Mouse (Mus musculus) brain, adult 2 months (tissue): Measurements from ENCODE around the gene Grm1.

Experiments
- DNase-seq: peaks from one replicate; pipeline ENCODE4 v3.0.0; 2011; ENCODE audit warnings: low read depth, low spot score

The Grm1 gene

DNA sequence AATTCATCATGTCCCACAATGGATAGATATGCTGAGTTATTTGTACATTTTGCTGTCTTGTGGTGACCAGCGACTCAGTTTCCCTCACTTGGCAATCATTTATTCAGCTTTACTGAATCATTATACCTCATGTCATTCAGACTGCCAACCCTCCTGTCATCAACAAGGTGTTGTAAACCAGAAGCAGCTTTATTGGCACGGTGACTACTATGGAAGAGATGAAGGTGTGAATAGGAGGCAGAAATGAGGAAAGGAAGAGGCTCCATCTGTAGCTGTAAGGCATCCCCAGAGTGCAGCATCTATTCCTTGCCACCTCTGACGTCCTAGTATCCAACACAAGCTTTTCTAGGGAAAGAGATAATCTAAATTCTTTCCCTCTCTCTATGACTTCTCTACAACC lies 247.3 kb downstream of the Grm1 start:
- peak; percentile 69 for DNase-seq

- DNase-seq = no peak
Observed at GRCm38 (mm10) chr10:10831141-10831540, 251.0 kb downstream of the Grm1 start.

- peak; percentile 80 for DNase-seq
Observed at GRCm38 (mm10) chr10:10827308-10827707, 254.8 kb downstream of the Grm1 start.

DNA sequence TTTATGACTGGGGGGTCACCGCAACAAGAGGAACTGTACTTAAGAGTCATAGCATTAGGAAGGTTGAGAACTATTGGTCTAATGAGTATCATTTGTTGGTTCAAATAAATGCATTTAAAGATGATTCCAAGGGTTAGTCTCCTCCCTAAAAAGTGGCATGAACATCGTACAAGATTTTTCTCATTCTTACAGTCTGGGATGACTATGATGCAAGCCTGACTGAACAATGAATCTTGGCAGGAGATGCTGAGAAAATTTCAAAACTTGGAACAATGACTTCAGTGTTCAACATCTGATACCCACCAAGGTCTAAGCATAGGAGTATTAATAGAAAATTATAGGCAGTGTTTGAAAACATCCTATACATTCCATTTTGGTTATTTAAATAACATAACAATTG lies 264.1 kb downstream of the Grm1 start:
- DNase-seq = no peak

DNA sequence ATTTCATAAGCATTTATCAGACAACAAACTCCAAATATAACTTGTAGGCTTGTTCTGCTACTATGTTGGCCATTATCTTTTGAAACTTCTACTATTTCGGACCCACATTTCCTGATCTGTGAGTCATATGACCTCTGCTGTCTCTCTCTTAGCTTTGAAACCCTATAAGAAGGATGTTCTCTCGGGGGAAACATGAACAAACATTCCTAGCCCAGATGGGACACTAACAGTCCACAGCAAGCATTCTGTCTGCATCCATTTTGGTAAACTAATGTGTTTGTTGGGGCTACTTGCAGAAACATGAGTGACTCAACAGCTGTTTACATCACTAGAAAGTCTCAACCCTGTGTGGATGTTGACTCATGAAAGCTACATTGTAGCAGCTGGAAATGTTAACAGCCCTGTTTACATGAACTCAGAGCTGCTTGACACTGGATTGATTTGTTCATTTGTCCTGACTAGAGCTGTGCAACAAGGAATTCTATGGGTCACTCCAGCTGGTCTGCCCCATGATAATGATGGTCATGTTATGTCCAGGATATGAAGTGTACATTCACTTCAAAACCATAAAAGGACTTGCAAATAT lies 267.4 kb downstream of the Grm1 start:
- no peak for DNase-seq

GRCm38 (mm10) chr10:10812750-10813711 lies 269.1 kb downstream of the Grm1 start:
- peak; percentile 94 for DNase-seq

DNA sequence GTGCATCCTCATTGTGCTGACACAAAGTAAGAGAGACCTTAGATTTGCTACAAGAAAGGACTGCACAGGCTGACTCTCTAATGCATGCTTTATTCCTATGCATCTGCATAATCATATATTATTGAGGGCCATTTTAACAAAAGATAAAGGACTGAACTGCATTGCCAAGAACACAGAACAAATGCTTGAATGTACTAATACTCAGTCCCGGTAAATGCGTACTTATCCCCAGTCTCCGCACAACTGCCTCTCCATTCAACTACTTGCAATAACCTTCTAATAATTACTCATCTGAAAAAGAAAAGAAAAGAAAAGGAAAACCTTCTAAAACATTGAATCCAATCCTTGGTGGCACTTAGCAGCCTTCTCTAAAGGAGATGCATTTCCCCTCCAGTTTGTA lies 272.4 kb downstream of the Grm1 start:
- DNase-seq = no peak

GRCm38 (mm10) chr10:10795321-10795720 lies 286.8 kb downstream of the Grm1 start:
- DNase-seq = no peak

GRCm38 (mm10) chr10:10790458-10790857 lies 291.7 kb downstream of the Grm1 start:
- DNase-seq = peak; percentile 80

GRCm38 (mm10) chr10:10789967-10790366 lies 292.2 kb downstream of the Grm1 start:
- DNase-seq = peak; percentile 38

GRCm38 (mm10) chr10:10787906-10788416 lies 294.2 kb downstream of the Grm1 start:
- no peak for DNase-seq

DNA sequence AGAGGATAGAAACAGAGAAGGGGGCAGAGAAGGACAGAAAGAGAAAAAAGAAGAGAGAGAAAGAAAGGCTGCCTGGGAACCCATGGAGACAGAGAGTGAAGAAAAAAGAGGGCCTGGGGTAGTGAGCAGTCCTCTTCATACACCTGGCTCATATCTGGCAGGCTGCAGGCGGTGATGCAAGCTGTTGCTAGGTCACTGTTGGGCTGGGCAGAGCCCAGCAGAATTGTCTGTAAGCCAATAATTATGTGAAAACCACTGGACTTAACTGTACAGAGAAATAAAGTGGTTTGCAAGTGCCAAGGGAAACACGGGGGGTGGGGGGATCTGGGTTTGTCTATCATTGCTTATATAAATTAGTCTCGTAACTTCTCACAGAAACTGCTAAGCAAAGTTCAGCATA lies 297.0 kb downstream of the Grm1 start:
- no peak for DNase-seq

GRCm38 (mm10) chr10:10774827-10775226 lies 307.3 kb downstream of the Grm1 start:
- no peak for DNase-seq

- DNase-seq = no peak
Observed at GRCm38 (mm10) chr10:10763015-10763414, 319.1 kb downstream of the Grm1 start.

DNA sequence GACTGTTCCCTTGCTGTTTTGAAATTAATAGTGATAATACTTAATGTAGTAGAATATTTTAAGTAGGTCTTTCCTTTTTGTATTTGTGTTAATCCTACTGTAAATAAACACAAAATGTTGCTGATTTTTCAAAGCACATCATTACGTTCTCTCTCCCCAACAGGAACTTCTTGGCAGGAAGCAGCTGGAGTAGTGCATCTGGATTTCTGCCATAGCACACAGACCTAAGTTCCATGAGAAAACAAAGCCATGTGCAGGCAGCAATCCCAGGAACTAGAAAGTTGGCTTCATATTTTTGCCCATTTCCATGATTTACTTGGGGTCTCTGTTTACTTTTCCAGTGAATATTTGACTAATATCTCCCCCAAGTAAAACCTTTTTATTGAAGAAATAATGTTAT lies 320.9 kb downstream of the Grm1 start:
- peak; percentile 48 for DNase-seq

- DNase-seq = no peak
Observed at GRCm38 (mm10) chr10:10760801-10761200, 321.4 kb downstream of the Grm1 start.

GRCm38 (mm10) chr10:10751033-10751432 lies 331.1 kb downstream of the Grm1 start:
- peak; percentile 34 for DNase-seq

DNA sequence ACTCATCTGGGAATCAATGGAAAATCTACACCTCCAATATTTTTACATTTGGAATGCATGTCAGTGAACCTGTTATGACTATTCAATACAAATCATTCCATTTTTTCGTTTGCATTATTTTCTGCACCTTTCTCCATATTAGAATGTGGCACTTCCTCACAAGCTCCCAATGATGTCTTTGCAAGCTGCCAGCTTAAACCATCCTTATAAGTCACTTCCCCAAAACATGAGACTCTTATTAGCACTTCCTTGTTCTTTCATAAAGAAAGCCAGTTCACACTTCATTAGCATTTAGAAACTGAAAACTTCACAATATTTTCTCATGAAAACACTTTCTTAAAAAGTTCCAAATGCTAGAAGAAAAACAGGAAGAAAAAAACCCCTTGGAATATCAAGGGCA lies 338.1 kb downstream of the Grm1 start:
- no peak for DNase-seq

DNA sequence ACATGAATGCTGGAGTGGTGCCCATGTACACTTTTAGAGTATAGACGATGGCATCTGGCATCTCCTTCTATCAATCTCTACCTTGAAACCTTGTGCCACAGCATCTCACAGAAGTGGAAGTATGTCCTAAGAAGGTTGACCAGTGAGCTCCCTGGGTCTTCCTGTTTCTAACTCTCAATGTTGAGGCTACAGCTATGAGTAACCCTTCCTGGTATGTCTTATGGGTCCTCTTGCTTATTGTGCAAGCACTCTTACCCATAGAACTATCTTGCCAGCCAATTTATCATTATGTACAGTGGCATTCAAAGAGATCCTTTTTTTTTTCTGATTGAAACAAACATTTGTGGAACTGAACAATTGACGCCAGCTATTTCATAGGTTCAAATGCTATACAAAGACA lies 340.0 kb downstream of the Grm1 start:
- DNase-seq = no peak

DNA sequence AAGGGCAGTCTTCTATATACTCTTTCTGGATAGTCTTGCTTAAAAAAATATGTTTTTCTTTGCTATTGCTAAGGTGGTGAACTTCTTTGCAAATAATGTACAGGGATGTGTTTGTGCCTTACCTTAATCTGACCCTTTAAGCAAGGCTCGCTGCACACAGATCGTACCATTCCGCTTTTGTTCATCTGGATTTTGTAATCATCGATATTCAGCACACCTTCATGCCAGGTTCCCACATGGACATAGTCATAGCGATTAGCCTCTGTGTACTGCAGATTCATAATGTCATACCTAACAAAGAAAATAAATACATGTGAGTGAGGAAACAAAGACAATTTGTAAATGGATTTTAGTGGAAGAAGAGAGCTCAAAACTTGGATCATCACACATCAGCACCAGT lies 340.8 kb downstream of the Grm1 start:
- no peak for DNase-seq

GRCm38 (mm10) chr10:10740729-10741128 lies 341.4 kb downstream of the Grm1 start:
- DNase-seq = no peak

GRCm38 (mm10) chr10:10737041-10737681 lies 345.0 kb downstream of the Grm1 start:
- DNase-seq = peak; percentile 80
